Comparison of ENCODE assay signal across 10 mouse cellular contexts in genomic region chr1:184998631-184999030, GRCm38 (mm10). TPM values are rescaled to one million over a fixed set of nuclear protein-coding genes. Genes with fewer than 3 reads are reported as not detected.
DNase-seq lines count a peak whose midpoint lies in the region; ATAC-seq and TF ChIP-seq lines count a peak whose summit lies in the region.
"Had no signal": no experiment of that assay in that cellular context is flagged by ENCODE, and none has a peak within 500 bp of the region (broad histone marks: within the 10 kb centered on the region; RNA-seq: fewer than 3 reads in every experiment).

No protein-coding gene starts in this region.

- peaks cover 26% of the 10 kb centered on the region for H3K4me1 ChIP-seq in heart, embryonic 16.5 days (ENCODE audit: control insufficient read depth, insufficient read depth, low read length)
- H3K4me1 ChIP-seq in cortical plate, adult 2 months (ENCODE audit: control insufficient read depth, insufficient read depth, low read length) = peaks cover 6% of the 10 kb centered on the region; the same call in 1 of the 2 replicates
- H3K4me1 ChIP-seq in hindbrain, embryonic 15.5 days (replicated peaks) = peaks cover 31% of the 10 kb centered on the region
- peaks cover 15% of the 10 kb centered on the region for H3K4me1 ChIP-seq in midbrain, embryonic 14.5 days (ENCODE audit: control insufficient read depth, insufficient read depth, low read length)

- 24% methylated on average over 2 of the region's 2 CpGs for WGBS in heart, embryonic 16.5 days
- 2% methylated on average over 2 of the region's 2 CpGs for WGBS in hindbrain, embryonic 15.5 days
- 2% methylated on average over 2 of the region's 2 CpGs for WGBS in midbrain, embryonic 14.5 days

- H3K27me3 ChIP-seq in heart, embryonic 16.5 days (ENCODE audit: control insufficient read depth, insufficient read depth, low read length) = no peaks in the 10 kb centered on the region
- H3K27me3 ChIP-seq in hindbrain, embryonic 15.5 days = no peaks in the 10 kb centered on the region
- H3K27me3 ChIP-seq in midbrain, embryonic 14.5 days (ENCODE audit: control insufficient read depth, insufficient read depth, low read length) = no peaks in the 10 kb centered on the region
- H3K27me3 ChIP-seq: CH12.LX had no signal

- no peak for ATAC-seq in heart, embryonic 16.5 days (replicated peaks; ENCODE audit: extremely low read depth, insufficient read depth, low FRiP score)
- peak; percentile 16; the same call in 1 of the 2 replicates for ATAC-seq in hindbrain, embryonic 15.5 days (ENCODE audit: low FRiP score, low read depth)
- peak; percentile 9; the same call in 1 of the 2 replicates for ATAC-seq in midbrain, embryonic 14.5 days (ENCODE audit: low FRiP score, low TSS enrichment)
- no peak for ATAC-seq in megakaryocyte, adult 5-6 weeks (ENCODE audit: poor library complexity, severe bottlenecking)

- H3K27ac ChIP-seq in heart, embryonic 16.5 days (ENCODE audit: low read length) = no peak overlapping the region
- no peak overlapping the region for H3K27ac ChIP-seq in cortical plate, adult 2 months (ENCODE audit: insufficient read depth, low read length)
- peak overlapping the region; percentile 92 for H3K27ac ChIP-seq in hindbrain, embryonic 15.5 days (replicated peaks)
- peak overlapping the region; percentile 95 for H3K27ac ChIP-seq in midbrain, embryonic 14.5 days (replicated peaks; ENCODE audit: low read depth, low read length)

- H3K4me2 ChIP-seq in heart, embryonic 16.5 days (ENCODE audit: low read depth, low read length) = peak overlapping the region; percentile 85
- H3K4me2 ChIP-seq in hindbrain, embryonic 15.5 days = peak overlapping the region; percentile 67
- H3K4me2 ChIP-seq in midbrain, embryonic 14.5 days (ENCODE audit: low read length) = peak overlapping the region; percentile 83

- H3K9ac ChIP-seq in heart, embryonic 16.5 days (ENCODE audit: low read length) = peak overlapping the region; percentile 91
- H3K9ac ChIP-seq in hindbrain, embryonic 15.5 days = peak overlapping the region; percentile 91
- H3K9ac ChIP-seq in midbrain, embryonic 14.5 days (replicated peaks; ENCODE audit: low read length) = peak overlapping the region; percentile 98

- no peaks in the 10 kb centered on the region for H3K36me3 ChIP-seq in heart, embryonic 16.5 days (ENCODE audit: control insufficient read depth, insufficient read depth)
- no peaks in the 10 kb centered on the region for H3K36me3 ChIP-seq in hindbrain, embryonic 15.5 days
- H3K36me3 ChIP-seq in midbrain, embryonic 14.5 days (ENCODE audit: control insufficient read depth, insufficient read depth, low read length) = no peaks in the 10 kb centered on the region

- peak overlapping the region; percentile 87 for H3K4me3 ChIP-seq in heart, embryonic 16.5 days (ENCODE audit: low read length)
- H3K4me3 ChIP-seq in cortical plate, adult 2 months (ENCODE audit: insufficient read depth, low read length) = peak overlapping the region; percentile 85
- peak overlapping the region; percentile 95 for H3K4me3 ChIP-seq in hindbrain, embryonic 15.5 days
- H3K4me3 ChIP-seq in midbrain, embryonic 14.5 days (replicated peaks; ENCODE audit: low read depth, low read length) = peak overlapping the region; percentile 92

- no peak for TF ChIP-seq POLR2A in cortical plate, adult 2 months (IDR thresholded peaks at IDR 0.05; ENCODE audit: extremely low read depth, insufficient read depth, low read length)

- no peaks in the 10 kb centered on the region for H3K9me3 ChIP-seq in heart, embryonic 16.5 days (replicated peaks; ENCODE audit: control insufficient read depth, low read length)
- no peaks in the 10 kb centered on the region for H3K9me3 ChIP-seq in hindbrain, embryonic 15.5 days
- no peaks in the 10 kb centered on the region for H3K9me3 ChIP-seq in midbrain, embryonic 14.5 days (ENCODE audit: control insufficient read depth, low read length)

- TF ChIP-seq CTCF in cortical plate, adult 2 months (IDR thresholded peaks at IDR 0.05; ENCODE audit: extremely low read depth, insufficient read depth, low read length) = no peak

- no peak for DNase-seq in heart, adult 8-10 months (ENCODE audit: low spot score)
- peak; percentile 55 for DNase-seq in midbrain, embryonic 14.5 days
- no peak for DNase-seq in MN1 (ENCODE audit: low spot score)
- no peak for DNase-seq in thymus, postnatal 14 days

RNA-seq across cellular contexts. Expression of gene Mark1, which starts 0.7 kb away (rescaled TPM):
- 1.6 TPM in 2 replicates for polyA plus RNA-seq in heart, embryonic 16.5 days (2015; fragmentation: Nextera tagmentation; extraction: Ambion mirVana)
- 1 to 10 TPM; 8.0 to 9.2 (median 8.6) TPM for total RNA-seq in heart, adult 8-10 months (2022)
- polyA plus RNA-seq in cortical plate, adult 2 months (2012; rRNA removed) = 49.7 and 53.1 TPM in 2 replicates
- polyA plus RNA-seq in hindbrain, embryonic 15.5 days (2015; fragmentation: Nextera tagmentation; extraction: Ambion mirVana) = 15.3 and 15.9 TPM in 2 replicates
- polyA plus RNA-seq in midbrain, embryonic 14.5 days (2014; fragmentation: Nextera tagmentation; extraction: Ambion mirVana) = 14.6 and 20.9 TPM in 2 replicates
- total RNA-seq in megakaryocyte, adult 5-6 weeks (2015) = 0.05 and 0.13 TPM in 2 replicates
- not detected in 2 replicates for total RNA-seq in megakaryocyte, adult 5-6 weeks (2017)
- total RNA-seq: CH12.LX; hematopoietic stem cell, adult 5-6 weeks had no signal

Comparison
In these comparisons a context has a peak if more than half of its experiments do, and no peak if none do; other contexts are left out.
1. ATAC-seq: peak in hindbrain, embryonic 15.5 days (single experiment) and midbrain, embryonic 14.5 days (single experiment); none in heart, embryonic 16.5 days (single experiment) and megakaryocyte, adult 5-6 weeks (single experiment).
2. H3K27ac ChIP-seq: peak in hindbrain, embryonic 15.5 days (single experiment) and midbrain, embryonic 14.5 days (single experiment); none in heart, embryonic 16.5 days (single experiment) and cortical plate, adult 2 months (single experiment).
3. Peak in every context shown above with its lines, with median percentiles within 50 percentile points of each other: H3K4me2 ChIP-seq, H3K4me3 ChIP-seq and H3K9ac ChIP-seq.